Mouse (Mus musculus): ENCODE measurements around the gene Prm2.

DNA sequence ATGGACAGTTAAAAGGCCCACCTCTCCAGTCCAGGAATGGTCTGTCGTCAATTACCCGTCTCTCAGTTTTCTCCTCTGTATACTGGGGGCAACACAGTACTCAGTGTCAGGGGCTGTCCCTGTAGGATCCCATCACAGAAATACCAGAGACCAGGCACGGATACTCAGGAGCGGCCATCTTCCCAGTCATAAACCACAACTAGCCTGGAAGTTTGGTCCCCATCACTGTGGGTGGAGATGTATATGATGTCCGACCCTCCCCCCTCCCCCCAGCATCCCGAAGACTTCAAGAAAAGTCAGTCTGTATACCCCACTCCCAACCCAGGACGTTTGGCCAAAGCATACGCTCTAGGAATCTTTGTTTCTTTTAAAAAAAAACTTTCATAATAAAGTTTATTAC is 12.5 kb downstream of the Prm2 start:
- TF ChIP-seq POLR2A (IDR thresholded peaks at IDR 0.05; ENCODE audit: insufficient read depth, low read depth, low read length) (no peak), CTCF (IDR thresholded peaks at IDR 0.05) (no peak)

Data from heart, adult 2 months (tissue).